Mouse (Mus musculus) right cerebral cortex, postnatal 10 days (tissue): ENCODE data around the gene Galnt15.
"Not testable (repeated sequence)": the region's sequence is repeated elsewhere in the genome, so short reads cannot be mapped to it uniquely, and the experiment has no call there.

Source experiments
- DNase-seq, 2 experiments: peaks; one replicate each; pipeline ENCODE4 v3.0.0; 2021; ENCODE audit warnings: low spot score in 2 of 2

Galnt15 gene

DNA sequence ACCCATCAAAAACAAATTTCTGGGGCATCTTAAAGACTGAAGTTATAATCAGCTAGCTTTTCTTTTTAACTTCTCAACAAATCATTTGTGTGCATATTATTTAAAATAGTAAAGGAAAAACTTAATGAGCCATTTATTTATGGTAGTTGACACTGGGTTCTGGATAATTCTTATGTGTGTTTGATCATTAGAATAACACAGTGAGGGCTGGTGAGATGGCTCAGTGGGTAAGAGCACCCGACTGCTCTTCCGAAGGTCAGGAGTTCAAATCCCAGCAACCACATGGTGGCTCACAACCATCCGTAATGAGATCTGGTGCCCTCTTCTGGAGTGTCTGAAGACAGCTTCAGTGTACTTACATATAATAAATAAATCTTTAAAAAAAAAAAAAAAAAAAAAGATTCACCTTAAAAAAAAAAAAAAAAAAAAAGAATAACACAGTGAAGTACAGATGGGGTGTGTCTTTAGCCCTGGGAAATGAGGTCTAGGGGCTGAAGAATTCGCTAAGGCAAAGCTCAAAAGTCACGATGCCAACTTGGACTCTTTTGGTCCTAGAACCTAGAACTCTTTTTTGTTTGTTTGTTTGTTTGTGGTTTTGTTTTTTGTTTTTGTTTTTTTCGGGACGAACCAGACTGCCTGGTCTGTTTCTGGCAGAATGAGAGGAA lies 58.9 kb downstream of the Galnt15 start:
- not testable (repeated sequence) for DNase-seq

- no peak for DNase-seq
Observed at GRCm38 (mm10) chr14:32091124-32091523, 62.3 kb downstream of the Galnt15 start.

DNA sequence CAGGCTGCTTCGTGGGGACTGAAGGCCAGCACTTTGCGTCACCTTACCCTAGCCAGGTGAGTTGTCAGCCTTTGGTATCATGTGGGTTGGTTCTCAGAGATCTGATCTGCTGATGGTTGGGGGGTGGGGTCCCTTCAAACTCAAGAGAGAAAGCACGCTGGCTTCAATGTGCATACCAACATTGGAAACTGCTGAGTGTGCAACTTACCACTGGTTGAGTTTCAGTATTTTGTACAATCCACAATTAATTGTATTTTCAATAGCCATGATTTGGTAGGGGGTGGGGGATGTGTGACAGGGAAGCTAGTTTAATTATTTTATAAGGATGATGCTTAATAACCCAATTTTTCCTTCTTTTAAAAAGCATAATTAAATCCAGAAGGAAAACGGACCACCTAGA lies 62.9 kb downstream of the Galnt15 start:
- no peak for DNase-seq

GRCm38 (mm10) chr14:32093018-32093417 lies 64.2 kb downstream of the Galnt15 start:
- DNase-seq: no peak

- DNase-seq: no peak
Observed at GRCm38 (mm10) chr14:32093500-32094117, 64.8 kb downstream of the Galnt15 start.

DNA sequence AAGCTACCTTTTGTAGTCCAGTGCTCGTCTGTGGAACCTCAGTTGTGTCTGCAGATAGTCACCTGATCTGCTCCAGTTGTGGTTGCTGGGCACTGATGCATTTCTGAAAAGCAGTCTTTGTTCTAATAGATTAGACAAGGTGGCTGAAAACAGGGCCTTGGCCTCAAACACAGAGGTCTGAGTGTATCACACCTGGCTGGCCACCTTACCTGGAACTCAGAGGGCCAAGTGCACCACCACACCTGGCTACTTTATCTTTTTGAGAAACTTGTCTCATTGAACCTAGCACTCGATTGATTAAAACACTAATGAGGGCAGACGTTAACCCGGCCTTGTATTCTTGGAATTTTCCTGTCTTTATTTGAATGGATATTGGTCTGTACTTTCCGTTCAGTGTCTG lies 66.9 kb downstream of the Galnt15 start:
- DNase-seq: no peak

- no peak for DNase-seq
Observed at GRCm38 (mm10) chr14:32096740-32097139, 68.0 kb downstream of the Galnt15 start.

- no peak for DNase-seq
Observed at GRCm38 (mm10) chr14:32097691-32098090, 68.9 kb downstream of the Galnt15 start.

DNA sequence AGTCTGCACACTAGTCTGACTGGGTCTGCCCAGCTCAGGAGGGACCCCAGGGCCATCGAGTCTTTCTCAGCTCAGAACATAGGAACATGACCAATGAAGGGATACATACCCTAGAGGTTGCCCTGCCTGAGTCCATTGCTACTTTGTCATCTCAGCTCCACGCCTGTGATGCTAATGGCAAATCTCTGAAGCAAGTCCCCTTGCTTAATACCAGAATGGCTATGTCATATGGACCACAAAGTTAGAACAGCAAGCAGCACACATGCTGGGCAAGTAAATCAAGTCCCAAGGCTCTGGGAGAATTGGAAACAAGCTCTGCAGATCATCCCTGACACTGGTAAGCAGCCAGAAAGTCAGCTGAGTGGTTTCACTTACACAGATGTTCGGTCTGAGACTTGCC lies 70.2 kb downstream of the Galnt15 start:
- no peak for DNase-seq

DNA sequence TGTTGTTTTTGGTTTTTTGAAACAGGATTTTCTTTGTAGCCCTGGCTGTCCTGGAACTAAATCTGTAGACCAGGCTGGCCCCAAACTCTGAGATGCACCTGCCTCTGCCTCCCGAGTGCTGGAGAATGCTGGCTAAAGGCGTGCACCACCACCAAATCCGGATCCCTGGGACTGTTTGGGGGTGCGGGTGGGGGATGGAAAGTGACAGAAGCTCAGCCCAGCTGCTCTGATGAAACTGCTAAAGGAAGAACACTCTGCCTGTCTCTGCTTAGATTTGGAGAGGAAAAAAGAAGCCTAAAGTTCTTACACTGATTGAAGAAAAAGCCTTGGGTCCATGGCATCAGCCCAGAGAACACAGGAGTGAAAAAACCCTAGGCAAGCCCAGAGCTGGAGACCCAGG lies 74.8 kb downstream of the Galnt15 start:
- no peak for DNase-seq

GRCm38 (mm10) chr14:32105663-32106062 lies 76.9 kb downstream of the Galnt15 start:
- DNase-seq: no peak

DNA sequence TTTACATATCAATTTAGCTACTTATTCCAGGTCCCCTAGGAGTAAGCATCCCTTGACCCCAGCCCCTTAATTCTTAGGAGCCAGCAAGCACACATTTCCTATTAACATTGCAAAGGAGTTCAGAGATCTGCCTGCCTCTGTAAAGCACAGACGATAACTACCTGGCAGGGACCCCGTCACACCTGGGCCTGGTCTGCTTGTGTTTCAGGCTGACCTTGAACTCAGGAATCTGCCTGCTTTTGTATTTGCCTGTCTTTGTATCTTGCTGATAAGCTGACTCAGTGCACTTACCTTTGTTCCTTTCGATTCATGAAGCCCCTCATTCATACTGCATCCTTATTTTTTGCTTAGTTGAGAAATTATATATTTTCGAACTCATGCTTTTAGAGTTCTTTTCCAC lies 78.1 kb downstream of the Galnt15 start:
- DNase-seq: no peak
